Mouse (Mus musculus): ENCODE measurements at regions not wholly inside any gene's neighbourhood (a gene's known extent, or its start where the extent isn't known, plus 50 kb on each side); places are given as distances from the start of the nearest gene placed in this dataset.

DNA sequence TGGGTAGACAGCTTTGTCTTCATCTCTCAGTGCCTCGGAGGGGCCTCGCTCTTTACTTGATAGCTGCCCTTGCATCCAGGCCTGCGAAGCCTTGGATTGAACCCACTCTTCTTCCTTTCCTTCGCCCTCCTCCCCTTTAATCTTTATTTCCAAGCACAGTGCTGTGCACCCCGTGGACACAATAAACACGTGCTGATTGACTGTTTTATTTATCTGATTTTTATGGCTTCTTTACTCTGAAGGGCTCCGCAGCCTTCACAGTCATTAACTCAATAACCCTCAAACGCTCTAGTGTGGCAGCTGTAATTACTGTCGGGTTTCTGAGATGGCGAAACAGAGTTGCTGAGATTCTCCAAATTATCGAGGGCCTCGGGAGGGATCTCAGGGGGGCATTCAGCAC is 127.9 kb upstream of the Mphosph6 start:
- 40% methylated on average over 12 of the region's 12 CpGs for WGBS
- no peak for DNase-seq (ENCODE audit: low read depth, low spot score)

DNA sequence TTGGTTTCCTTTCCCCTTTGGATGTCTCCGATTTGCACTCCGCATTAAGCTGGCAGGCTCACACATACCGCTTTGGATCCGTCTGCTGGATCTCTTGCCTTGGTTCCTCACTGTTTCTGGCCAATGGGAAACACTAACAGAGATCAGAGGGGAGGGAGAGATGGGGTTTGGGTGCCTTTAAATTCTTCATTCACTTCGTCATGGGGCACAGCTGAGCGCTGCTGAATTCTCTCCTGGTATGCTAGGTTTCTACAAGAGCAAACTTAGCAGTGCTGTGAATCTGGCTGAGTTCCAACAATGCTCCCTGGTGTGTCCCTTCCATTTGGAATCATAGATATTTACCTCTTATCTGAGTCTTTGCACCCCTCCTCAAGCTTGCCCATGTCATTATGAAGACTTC is 121.6 kb upstream of the Mphosph6 start:
- WGBS = 81% methylated on average over 6 of the region's 6 CpGs
- DNase-seq (ENCODE audit: low read depth, low spot score) = no peak

DNA sequence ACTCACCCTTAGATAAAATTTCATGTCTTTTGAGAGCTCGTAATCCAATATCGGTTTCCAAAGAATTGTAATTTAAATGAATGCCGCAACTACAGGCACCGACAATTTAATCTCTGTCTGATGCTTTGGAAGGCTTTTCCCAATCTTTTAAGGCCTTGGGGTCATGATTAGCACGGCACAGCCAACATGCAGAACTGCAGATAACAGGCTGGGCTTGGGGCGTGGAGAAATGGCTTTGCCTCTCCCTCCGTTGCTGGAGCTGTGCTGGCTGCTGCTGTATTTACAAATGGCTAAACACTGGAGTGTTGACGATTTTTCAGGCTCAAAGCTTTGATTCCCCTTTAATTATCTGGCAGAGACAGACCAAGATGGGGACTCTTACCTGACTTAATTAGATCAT is 101.3 kb upstream of the Mphosph6 start:
- no peak for DNase-seq (ENCODE audit: low read depth, low spot score)
- 65% methylated on average over 8 of the region's 8 CpGs for WGBS

DNA sequence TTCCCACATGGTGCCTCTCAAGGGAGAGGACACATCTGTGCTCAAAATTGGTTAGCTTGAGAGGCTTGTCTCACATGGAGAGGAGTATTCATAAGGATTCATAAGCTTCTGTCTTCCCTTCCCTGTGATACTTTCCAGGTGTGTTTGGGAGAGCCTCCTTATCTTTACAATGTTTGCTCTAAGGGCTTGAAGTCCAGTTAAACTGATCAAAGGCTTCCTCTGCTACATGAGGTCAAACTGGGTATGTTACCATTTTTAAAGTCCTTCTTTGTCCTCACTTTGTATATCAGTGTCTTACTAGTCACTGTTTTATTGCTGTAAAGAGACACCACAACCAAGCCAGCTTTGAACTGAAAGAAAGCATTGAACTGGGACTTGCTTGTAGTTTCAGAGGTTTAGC is 98.1 kb upstream of the Mphosph6 start:
- peak; percentile 31 for DNase-seq (ENCODE audit: low read depth, low spot score)

DNA sequence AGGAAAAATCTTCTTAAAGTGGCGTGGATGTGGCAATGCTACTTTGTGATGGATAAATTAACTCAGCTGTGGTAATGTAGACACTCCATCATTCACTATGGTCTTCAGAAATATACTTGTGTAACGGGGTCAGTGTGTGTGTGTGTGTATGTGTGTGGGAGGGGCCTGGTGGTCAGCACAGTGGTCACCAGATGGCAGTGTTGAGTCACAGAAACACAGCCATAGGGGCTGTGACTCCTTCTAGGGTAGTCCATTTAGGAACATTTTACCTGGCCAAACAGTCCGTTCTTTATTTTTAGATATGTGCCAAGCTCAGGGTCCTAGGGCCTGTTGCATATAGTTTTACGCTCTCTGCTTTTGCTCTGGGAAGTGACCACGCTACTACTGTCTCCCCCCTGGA is 96.3 kb upstream of the Mphosph6 start:
- 81% methylated on average over 5 of the region's 5 CpGs for WGBS
- no peak for DNase-seq (ENCODE audit: low read depth, low spot score)

DNA sequence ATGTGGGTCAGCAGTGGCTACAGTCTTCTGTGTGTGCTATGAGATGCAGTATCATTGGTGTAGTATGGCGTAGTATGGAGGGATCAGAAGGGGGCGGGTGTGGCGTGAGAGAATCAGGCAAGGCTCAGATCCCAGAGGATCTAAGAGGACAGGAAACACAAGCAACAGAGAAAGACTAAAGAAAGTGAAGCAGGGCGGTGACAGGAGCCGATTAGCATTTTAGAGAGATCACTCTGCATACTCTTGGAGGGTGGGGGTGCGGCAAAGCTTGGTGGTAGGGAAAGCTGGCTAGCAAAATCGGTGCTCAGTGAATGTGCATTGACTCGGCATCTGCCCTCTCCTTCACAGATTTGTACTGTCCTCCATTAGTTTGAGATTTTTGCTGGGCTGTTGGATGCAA is 93.1 kb upstream of the Mphosph6 start:
- no peak for DNase-seq (ENCODE audit: low read depth, low spot score)
- 83% methylated on average over 8 of the region's 8 CpGs for WGBS

DNA sequence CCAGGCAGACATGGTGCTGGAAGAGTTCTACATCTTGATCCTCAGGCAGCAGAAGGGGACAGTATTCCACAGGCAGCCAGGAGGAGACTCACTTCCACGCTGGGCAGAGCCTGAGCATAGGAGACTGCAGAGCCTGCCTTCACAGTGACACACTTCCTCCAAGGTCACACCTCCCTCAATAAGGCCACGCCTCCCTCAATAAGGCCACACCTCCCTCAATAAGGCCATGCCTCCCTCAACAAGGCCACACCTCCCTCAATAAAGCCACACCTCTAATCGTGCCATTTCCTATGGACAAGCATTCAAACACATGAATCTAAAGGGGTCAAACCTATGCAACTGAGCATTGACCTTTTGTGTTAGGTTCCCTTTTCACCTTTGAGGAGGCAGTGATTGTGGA is 88.5 kb upstream of the Mphosph6 start:
- WGBS = 48% methylated on average over 3 of the region's 3 CpGs
- DNase-seq (ENCODE audit: low read depth, low spot score) = no peak

DNA sequence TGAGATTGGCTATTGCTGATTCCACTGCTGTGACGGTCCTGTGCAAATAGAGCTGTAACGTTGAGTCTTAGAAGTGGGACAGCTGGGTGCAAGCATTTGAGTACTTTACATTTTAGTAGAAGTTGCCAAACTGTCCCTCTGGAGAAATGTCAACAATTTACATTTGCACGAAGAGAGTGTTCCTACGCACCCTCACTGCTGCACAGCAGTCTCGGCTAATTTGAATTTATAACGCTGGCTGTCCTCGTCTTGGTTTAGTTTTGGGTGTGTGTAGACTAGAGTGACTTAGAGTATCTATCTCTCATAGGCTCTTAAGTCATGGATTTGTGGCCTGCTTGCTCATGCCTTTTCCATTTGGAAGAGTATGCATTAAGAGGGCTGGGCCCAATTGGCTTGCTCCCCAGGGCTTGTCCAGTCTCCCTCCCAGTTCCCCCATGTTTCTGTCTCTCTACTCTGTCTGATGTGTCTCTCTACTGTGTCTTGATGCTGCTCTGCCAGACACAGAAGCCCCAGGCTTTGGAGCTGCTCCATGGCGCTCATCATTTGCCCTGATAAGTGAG is 79.8 kb upstream of the Mphosph6 start:
- no peak for DNase-seq (ENCODE audit: low read depth, low spot score)
- WGBS = 57% methylated on average over 8 of the region's 8 CpGs

DNA sequence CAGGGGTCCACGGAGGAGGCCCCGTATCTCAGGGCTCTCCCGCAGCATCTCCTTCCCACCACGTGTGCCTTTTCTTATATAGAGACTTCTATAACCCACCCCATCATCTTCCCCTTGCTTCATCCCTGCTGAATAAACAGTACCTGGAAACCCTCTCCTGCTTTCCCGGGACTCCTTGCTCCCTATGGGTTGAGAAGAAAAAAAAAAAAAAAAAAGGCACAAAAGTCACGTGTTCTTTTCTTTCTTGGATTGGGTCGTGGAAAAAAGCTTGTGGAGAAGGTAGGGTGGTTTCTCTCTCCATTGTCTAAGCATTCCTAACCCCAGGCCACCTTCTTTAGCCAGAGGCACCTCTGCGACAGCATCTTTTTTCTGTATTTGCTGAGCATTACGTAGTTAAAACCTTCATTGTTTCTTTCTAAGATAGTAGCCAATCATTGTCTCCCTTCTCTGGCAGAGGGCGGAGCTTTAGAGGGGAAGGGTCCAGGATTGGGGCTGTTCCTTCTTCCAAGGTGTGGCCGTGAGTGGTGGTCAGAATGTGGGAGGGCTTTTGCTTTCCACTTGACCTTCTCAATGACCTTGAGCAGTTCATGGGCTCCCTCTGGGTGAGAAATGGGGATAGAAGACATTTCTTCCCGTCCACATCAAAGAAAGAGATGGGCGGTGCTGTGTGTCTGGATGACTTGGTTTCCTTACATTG is 78.7 kb upstream of the Mphosph6 start:
- 76% methylated on average over 13 of the region's 13 CpGs for WGBS
- no peak for DNase-seq (ENCODE audit: low read depth, low spot score)

DNA sequence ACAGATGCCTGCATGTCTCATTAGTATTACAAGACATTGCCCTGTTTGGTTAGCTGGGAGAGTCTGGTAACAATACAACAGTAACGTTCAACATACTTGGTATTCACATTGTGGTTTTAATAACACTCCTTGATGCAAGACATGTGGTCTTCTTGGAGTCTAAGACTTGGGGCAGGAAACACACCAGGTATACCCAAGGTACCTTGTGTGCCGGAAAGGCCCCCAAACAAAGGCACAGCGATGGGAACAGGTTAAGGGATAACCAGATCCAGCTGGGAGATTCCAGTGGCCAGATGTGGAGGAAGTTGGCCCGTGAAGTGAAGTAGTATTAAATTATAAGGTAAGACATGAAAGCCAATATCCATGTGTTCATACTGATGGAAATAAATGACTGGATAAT is 71.9 kb upstream of the Mphosph6 start:
- DNase-seq (ENCODE audit: low read depth, low spot score) = no peak
- WGBS = 84% methylated on average over 4 of the region's 4 CpGs

DNA sequence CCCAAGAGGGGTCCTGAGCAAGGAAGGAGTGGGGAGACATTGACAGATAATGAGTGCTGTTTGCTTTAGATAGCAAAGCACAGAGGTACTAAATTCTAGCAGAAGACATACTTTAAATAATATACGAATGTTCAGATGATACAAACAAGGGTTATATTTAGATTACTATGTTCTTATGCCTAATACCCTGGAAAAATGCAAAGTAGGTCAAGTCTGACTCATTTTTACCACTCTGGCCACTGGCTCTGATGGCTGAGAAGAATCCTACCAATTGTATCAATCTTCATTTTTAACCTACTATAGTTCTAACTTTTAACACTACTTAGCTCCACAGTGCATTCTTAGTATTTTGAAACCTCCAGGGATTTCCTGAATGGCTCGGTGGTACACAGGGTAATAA is 65.4 kb upstream of the Mphosph6 start:
- WGBS = 65% methylated on average over 2 of the region's 2 CpGs
- DNase-seq (ENCODE audit: low read depth, low spot score) = no peak

DNA sequence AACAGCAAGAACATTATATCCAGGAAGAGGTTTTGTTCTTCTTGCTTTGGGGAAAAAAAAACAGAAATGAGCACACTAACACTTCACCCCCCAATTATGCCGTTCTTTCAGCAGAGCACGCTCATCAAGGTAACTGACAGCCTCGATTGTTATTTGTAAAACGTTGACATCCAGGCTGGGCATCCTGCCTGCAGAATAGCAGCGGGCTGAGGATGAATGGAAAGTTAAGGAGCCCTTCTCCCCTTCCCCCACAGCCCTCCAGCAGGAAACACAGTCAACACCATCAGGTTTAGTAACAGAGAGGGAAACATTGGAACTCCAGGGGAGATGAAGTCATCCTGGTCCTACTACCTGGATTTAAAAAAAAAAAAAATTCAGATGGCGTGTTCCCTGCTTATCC is 63.3 kb upstream of the Mphosph6 start:
- no peak for DNase-seq (ENCODE audit: low read depth, low spot score)
- WGBS = 49% methylated on average over 6 of the region's 6 CpGs

DNA sequence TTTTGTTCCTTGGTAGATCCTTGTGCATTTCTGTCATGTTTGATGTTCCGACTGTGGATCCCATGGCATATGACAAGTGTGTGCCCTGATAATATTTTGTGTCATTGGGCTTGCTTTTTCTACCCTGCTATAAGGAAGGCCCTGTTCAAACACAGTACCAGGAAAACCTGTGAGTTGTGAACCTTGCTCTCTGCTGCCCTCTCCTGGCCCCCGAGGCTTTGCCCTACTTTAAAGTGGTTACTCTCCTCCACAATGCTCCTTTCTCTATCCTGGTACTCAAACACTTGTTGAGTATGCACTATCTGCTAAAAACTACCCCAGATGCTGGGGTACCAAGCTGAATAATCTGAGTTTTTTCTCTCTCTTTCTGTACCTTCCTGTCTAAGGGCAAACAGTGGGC is 62.1 kb upstream of the Mphosph6 start:
- 36% methylated on average over 2 of the region's 2 CpGs for WGBS
- DNase-seq (ENCODE audit: low read depth, low spot score) = peak; percentile 54

DNA sequence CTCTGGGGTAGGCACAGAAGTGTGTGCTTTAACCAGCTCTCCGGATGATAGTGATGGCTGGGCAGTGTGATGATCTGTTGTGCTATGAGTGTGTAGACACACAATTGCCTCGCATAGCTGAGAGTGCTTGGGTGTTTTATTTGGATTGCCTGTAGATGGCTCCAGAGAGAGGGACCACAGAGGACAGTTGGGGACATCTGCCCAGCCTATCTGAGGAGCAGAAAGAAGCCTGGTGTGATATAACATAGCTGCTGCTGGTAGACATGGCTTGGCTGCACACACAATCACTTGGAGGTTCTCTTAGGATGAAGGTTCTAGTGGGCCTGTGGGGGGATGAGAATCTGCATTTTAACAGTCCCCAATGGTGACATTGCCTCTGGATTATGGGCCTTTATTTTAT is 60.6 kb upstream of the Mphosph6 start:
- no peak for DNase-seq (ENCODE audit: low read depth, low spot score)
- WGBS = 57% methylated on average over 2 of the region's 2 CpGs

DNA sequence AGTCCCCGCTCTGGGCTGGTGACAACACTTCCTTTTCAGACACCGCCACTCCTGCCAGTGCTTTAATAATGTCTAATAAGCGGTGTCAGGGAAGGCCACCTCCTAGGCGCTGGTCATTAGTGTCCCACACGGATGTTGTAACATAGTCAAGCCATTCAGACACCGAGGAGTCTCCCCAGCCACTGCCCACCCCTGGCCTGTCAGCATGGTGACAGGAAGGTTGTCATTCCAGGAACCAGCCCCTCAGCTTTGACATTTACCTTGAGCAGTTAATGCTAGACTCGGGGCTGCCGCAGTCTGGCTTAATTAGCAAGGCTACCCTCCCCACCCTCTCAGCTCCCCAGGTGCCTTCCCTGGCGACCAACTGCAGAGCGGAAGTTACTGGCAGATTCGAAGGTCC is 58.0 kb upstream of the Mphosph6 start:
- no peak for DNase-seq (ENCODE audit: low read depth, low spot score)
- 28% methylated on average over 11 of the region's 11 CpGs for WGBS

DNA sequence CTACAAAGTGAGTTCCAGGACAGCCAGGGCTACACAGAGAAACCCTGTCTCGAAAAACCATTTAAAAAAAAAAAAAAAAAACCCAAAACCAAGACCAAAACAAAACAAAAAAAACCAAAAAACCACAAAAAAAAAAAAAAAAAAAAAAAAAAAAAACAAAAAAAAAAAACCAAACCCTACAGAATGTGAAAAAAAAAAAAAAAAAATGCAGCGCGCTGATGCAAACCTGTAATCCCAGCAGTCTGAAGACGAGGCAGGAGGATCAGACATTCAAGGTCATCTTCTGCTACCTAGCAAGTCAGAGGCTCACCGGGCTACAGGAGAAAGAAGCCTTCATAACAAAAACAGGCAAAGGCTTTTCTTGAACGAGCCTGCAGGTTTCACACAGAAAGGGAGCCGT is 57.4 kb upstream of the Mphosph6 start:
- 64% methylated on average over 7 of the region's 7 CpGs for WGBS
- no peak for DNase-seq (ENCODE audit: low read depth, low spot score)

DNA sequence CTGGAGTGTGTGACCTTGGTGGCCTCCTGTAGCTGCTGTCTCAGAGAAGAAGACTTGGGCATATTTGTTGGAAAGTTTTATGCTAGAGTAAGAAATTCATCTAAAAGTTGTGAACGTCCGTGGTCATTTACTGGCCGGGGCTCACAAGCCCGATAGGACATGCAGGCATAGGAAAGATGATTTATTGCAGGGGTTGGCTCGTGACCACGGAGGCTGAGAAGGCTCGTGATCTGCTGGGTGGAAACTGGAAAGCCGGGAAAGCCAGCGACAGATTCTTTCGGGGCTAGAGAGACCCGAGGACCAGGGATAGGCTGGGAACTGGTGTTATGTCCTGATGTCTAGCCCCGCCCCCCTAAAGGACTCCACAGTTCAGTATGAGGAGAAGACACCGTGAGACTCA is 54.4 kb upstream of the Mphosph6 start:
- 44% methylated on average over 13 of the region's 13 CpGs for WGBS
- DNase-seq (ENCODE audit: low read depth, low spot score) = no peak

DNA sequence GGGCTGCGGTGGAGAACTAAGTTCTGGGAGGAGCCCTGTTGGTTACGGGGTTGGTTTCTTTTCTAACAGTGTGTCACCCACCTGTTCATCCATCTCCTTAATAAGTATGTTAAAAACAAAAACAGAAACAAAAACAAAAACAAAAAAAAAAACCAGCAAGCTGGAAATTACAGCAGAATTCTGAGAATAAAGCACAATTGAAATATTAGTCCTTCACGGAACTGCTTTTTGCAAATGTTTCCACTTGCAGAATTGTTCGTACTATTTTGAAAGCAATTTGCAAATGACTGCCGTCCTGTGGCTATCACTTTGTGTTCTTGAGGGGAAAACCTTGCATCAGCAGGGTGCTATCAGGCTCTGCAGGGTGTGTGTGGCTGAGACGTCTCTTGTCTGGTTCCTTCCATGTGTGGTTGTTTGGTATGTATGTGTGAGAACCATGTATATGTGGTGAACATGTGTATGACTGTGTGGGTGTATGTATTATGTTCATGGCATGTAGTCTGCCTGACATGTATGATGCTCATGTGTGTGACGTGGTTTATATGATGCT is 53.3 kb upstream of the Mphosph6 start:
- 90% methylated on average over 7 of the region's 7 CpGs for WGBS
- DNase-seq (ENCODE audit: low read depth, low spot score) = no peak

DNA sequence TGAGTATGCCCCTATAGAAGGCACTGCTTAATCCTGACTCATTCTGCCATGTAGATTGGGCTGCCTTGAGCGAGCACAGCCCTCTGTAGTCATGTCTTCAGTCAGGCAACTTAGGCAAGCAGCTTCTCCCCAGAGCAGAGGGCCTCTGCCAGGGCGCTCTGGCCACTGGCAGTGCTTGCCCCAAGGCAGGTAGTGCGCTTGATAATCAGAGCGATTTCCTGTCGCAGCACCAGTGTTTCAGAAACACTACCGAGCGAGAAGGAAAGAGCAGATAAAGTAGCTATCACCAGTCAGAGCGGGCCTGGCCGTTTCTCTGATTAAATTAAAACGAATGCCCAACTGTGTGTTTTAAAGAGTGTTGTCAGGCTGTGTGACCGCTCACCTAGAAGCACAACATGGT is 52.6 kb upstream of the Mphosph6 start:
- WGBS = 92% methylated on average over 11 of the region's 11 CpGs
- no peak for DNase-seq (ENCODE audit: low read depth, low spot score)

DNA sequence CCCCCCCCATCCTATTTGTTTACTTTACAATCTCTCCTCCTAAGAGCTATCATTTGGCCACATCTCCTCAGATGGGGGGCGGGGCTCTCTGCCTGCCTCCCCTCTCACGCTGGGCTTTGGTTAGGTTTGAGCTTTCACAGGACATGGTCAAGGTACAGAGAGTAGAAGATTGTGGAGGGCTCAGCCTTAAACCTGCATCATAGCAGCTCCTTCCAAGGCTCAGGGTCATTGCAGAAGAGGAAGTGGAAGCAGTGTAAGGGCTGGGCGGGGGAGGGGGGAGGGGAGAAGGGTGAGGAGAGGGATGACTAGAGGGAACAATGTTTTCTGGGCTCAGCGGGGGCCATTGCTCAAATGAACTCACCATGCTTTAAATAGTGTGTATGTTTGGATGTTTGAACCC is 51.7 kb upstream of the Mphosph6 start:
- no peak for DNase-seq (ENCODE audit: low read depth, low spot score)
- WGBS = 24% methylated on average over 4 of the region's 4 CpGs

DNA sequence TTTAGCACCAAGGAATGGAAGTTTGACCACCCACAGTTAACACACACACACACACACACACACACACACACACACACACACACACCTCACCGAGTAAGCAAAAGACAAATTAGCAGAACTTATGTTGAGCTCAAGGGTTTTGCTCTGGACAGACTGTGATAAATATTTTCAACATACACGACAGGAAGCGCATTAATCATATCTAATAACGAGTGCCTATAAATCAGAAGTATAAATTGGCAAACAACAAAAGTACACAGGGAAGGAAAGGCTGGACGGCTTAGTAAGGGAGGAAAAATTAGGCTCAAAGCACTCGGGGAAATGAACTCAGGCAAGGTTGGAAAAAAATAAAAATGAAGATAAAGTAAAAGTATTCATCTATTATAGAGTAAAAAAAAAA is 50.8 kb upstream of the Mphosph6 start:
- 45% methylated on average over 6 of the region's 6 CpGs for WGBS
- no peak for DNase-seq (ENCODE audit: low read depth, low spot score)

Measured in large intestine, adult 2 months (tissue).